Mouse (Mus musculus) liver, embryonic 11.5 days (tissue): ENCODE results near the gene Smarcal1. TPM values are rescaled to one million over a fixed set of nuclear protein-coding genes. Genes with fewer than 3 reads are reported as not detected.
A peak's percentile ranks its signal among the peaks of the same experiment; 100 is the strongest.

Experiments
- ATAC-seq: fragments of 200-750 bp; cut with Nextera tagmentation; replicated peaks from 2 replicates; pipeline ENCODE4 v1.8.0; 2017; ENCODE audit warnings: moderate number of reproducible peaks, mild to moderate bottlenecking, moderate TSS enrichment, moderate library complexity; ENCODE audit not compliant: low FRiP score
- DNase-seq: peaks from one replicate; pipeline ENCODE4 v3.0.0-alpha.2; 2017; ENCODE audit warnings: low spot score
- H3K27ac ChIP-seq: fragments of 300-500 bp; sonication (generic); 2 replicates; pipeline ENCODE4 v1.5.1; 2014; ENCODE audit warnings: mild to moderate bottlenecking, low read depth, low read length, control low read depth
- H3K27me3 ChIP-seq: fragments of 300-500 bp; sonication (generic); replicated peaks from 2 replicates; pipeline ENCODE4 v1.6.1; 2014; ENCODE audit warnings: low read length, mixed read lengths; ENCODE audit not compliant: control insufficient read depth, insufficient read depth
- H3K36me3 ChIP-seq: fragments of 300-500 bp; sonication (generic); 2 replicates; pipeline ENCODE4 v1.6.1; 2014; ENCODE audit warnings: mild to moderate bottlenecking, low read length, moderate library complexity, mixed read lengths; ENCODE audit not compliant: control insufficient read depth, insufficient read depth
- H3K4me1 ChIP-seq: fragments of 300-500 bp; sonication (generic); replicated peaks from 2 replicates; pipeline ENCODE4 v1.6.1; 2014; ENCODE audit warnings: low read length, mixed read lengths; ENCODE audit not compliant: control insufficient read depth, insufficient read depth
- H3K4me2 ChIP-seq: fragments of 300-500 bp; sonication (generic); 2 replicates; pipeline ENCODE4 v1.6.1; 2014; ENCODE audit warnings: mild to moderate bottlenecking, control low read depth, moderate library complexity
- H3K4me3 ChIP-seq: fragments of 300-500 bp; sonication (generic); 2 replicates; pipeline ENCODE4 v1.5.1; 2014; ENCODE audit warnings: low read depth, low read length, control low read depth
- H3K9ac ChIP-seq: fragments of 300-500 bp; sonication (generic); 2 replicates; pipeline ENCODE4 v1.6.1; 2014; ENCODE audit warnings: low read depth, low read length, control low read depth
- H3K9me3 ChIP-seq: fragments of 300-500 bp; sonication (generic); 2 replicates; pipeline ENCODE4 v1.6.1; 2016; ENCODE audit warnings: low read length, inconsistent platforms, mixed read lengths; ENCODE audit not compliant: control insufficient read depth
- WGBS: fragments of 180-500 bp; shearing (Covaris S2); extraction: QIAGEN DNeasy Blood & Tissue Kit; methylation state at CpG from one replicate; pipeline ENCODE4 v1.1.7; 2014; 5-methylcytosine and 5-hydroxymethylcytosine counted together
- polyA plus RNA-seq: library from polyadenylated mRNA; unstranded; fragments of >200 nt; fragmentation: Nextera tagmentation; extraction: Ambion mirVana; gene quantifications from 2 replicates; pipeline ENCODE4 v1.2.1, GENCODE M21; 2014

Smarcal1 gene
- polyA plus RNA-seq, 1 experiment from 2014 or later, result 18.7 TPM

DNA sequence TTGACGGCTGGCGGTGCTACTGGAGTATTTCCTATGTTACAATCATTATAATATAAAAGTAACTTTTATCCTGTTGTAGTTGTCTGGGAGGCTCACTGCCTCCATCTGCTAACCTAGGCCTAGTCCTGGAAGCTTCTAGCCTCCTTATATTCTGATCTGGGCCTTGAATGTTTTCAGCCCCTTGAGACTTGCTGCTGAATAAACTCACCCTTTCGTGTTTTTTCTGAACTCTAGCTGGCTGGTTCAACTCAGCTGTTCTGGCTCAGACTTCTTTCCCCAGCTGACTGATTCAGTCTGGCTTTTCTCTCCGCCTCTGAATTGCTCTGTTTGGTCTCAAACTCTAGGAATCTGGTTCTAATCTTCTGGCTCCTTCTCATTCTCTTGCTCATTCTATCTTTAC is 855 bp downstream of the Smarcal1 start:
- H3K27me3 ChIP-seq, result no peaks in the 10 kb centered on the region
- DNase-seq, result no peak
- H3K9ac ChIP-seq, result peak overlapping the region; percentile 82
- WGBS, result 77% methylated on average over 4 of the region's 4 CpGs
- peak overlapping the region; percentile 74 for H3K4me2 ChIP-seq
- peak overlapping the region; percentile 75 for H3K4me3 ChIP-seq
- peaks cover 14% of the 10 kb centered on the region; the same call in 1 of the 2 replicates for H3K36me3 ChIP-seq
- no peaks in the 10 kb centered on the region for H3K9me3 ChIP-seq
- no peak for ATAC-seq
- no peak overlapping the region for H3K27ac ChIP-seq
- H3K4me1 ChIP-seq, result peaks cover 5% of the 10 kb centered on the region

DNA sequence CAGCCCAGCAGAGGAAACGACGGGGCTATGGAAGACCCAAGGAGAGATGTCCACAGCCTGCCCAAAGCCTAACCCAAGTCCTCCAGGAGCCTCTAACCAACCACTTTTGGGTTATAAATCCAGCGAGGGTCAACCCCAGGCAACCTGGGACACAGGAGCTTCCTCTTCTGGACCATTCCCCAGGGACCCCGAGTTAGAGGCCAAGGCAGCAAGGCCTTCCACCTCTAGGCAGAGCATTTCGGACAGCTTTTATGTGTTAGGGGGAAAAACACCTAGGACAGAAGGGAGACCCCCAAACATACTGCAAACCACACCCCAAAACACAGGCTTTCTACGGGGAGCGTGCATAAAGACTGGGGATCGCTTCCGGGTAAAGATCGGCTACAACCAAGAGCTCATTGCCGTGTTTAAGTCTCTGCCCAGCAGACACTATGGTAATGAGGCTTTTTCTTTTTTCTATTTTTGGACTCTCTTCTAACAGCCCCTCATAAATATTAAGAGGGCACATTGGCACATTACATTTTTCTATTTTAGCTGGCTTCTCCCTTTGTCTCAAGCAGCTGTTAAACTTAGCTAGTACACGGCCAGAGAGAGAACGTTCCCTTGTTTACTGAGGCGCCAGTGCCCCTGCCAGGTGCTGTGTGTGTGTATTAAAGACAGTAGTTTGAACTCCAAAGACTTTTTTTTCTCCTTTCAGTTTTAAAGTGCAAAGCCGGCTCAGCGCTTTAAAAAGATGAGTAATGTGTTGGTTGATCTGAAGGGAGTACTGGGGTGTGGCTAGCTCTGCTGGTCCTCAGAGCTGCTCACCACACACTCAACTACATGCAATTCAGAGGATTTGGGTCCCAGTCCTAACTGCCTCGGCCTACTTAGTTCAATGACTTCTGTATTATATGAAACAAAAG is 3.2 kb downstream of the Smarcal1 start:
- DNase-seq (no peak), ATAC-seq (no peak)
- WGBS, result 91% methylated on average over 17 of the region's 17 CpGs
- H3K9ac ChIP-seq, result no peak overlapping the region
- H3K4me2 ChIP-seq, result no peak overlapping the region
- H3K4me1 ChIP-seq, result peaks cover 5% of the 10 kb centered on the region
- H3K4me3 ChIP-seq, result no peak overlapping the region
- H3K27ac ChIP-seq, result no peak overlapping the region
- no peaks in the 10 kb centered on the region for H3K9me3 ChIP-seq
- peaks cover 16% of the 10 kb centered on the region; the same call in 1 of the 2 replicates for H3K36me3 ChIP-seq
- no peaks in the 10 kb centered on the region for H3K27me3 ChIP-seq

DNA sequence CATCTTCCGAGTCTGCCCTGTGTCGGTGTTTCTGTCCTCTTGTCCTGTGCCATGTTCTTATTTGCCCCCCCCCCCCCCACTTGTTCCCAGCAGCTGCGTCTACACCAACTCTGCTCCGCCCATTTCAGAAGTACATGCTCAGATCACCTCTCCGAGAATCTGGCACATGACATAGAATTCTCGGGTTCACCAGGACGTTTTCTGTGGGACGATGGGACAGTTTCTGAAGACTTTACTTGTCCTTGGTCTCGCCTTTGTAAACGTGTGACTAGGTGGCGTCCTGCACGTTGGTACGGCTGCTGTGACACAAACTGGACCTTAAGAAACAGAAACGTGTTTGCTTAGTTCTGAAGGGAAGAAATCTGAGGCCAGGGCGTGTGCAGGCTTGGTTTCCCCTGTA is 4.5 kb downstream of the Smarcal1 start:
- no peak for DNase-seq
- H3K4me2 ChIP-seq, result no peak overlapping the region
- no peak overlapping the region for H3K27ac ChIP-seq
- H3K9ac ChIP-seq, result no peak overlapping the region
- no peak for ATAC-seq
- 89% methylated on average over 15 of the region's 15 CpGs for WGBS
- no peak overlapping the region for H3K4me3 ChIP-seq
- H3K9me3 ChIP-seq, result no peaks in the 10 kb centered on the region
- no peaks in the 10 kb centered on the region for H3K27me3 ChIP-seq
- H3K36me3 ChIP-seq, result peaks cover 19% of the 10 kb centered on the region; the same call in 1 of the 2 replicates
- peaks cover 5% of the 10 kb centered on the region for H3K4me1 ChIP-seq

DNA sequence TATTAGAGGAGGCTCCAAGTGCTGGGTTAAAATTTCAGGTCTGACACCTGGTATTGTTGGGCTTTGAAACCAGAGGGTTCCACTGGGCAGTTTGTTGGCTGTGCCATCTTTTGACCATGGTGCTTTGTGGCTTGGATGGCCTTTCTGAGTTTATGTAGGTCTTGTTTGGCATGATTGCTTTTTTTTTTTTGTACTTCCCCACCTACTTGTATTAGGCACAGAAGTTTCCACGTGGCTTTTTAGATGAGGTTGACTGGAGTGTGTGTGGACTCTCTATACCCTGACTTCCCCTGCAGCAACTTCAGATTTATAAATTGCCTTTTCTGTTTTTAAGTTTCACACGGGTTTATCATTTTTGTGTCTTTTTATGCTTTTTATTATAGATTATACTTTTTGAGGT is 5.7 kb downstream of the Smarcal1 start:
- H3K9me3 ChIP-seq, result no peaks in the 10 kb centered on the region
- no peak overlapping the region for H3K4me3 ChIP-seq
- peaks cover 5% of the 10 kb centered on the region for H3K4me1 ChIP-seq
- H3K27ac ChIP-seq, result no peak overlapping the region
- no peaks in the 10 kb centered on the region for H3K27me3 ChIP-seq
- peaks cover 19% of the 10 kb centered on the region; the same call in 1 of the 2 replicates for H3K36me3 ChIP-seq
- DNase-seq (no peak), ATAC-seq (no peak)
- H3K9ac ChIP-seq, result no peak overlapping the region
- WGBS, result 79% methylated on average over 2 of the region's 2 CpGs
- no peak overlapping the region for H3K4me2 ChIP-seq

DNA sequence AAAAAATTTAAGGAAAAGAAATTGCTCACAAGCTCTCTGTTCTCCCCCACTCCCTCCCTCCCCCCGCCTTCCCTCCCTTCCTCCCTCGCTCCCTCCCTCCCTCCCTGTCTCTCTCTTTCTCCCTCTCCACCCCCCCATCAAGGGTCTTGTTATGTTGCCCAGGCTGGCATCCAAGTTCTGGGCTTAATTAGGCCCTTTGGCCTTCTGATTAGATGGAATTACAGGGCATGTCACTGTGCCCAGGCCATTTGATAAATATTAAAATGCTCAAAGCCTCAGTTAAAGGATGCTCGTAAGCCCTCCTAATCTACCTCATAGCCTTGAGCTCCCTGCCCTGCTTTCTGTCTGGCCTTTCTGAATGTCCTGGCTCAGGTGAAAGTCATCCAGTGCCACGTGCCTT is 7.6 kb downstream of the Smarcal1 start:
- 72% methylated on average over 4 of the region's 4 CpGs for WGBS
- H3K4me1 ChIP-seq, result no peaks in the 10 kb centered on the region
- H3K4me3 ChIP-seq, result no peak overlapping the region
- peaks cover 19% of the 10 kb centered on the region; the same call in 1 of the 2 replicates for H3K36me3 ChIP-seq
- DNase-seq (no peak), ATAC-seq (no peak)
- H3K9me3 ChIP-seq, result no peaks in the 10 kb centered on the region
- no peak overlapping the region for H3K4me2 ChIP-seq
- H3K9ac ChIP-seq, result no peak overlapping the region
- H3K27me3 ChIP-seq, result no peaks in the 10 kb centered on the region
- no peak overlapping the region for H3K27ac ChIP-seq

DNA sequence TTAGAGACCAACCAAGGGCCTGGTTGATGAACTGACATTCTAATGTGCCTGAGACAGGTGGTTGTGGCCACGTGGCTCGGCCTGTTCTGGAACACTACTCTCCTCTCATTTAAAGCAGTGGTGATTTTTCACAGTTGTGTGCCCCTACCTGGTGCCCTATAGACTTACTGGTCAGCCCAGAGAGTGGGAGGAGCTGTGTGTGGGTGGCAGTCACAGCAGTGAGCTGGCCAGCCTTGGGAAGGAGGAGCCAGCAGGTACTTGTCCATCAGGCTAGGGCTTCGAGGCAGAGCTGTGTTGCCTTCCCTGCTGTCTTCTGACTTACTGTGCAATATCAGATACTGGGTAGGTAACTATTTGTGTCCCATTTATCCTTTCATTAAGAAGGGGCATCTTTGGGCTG is 9.3 kb downstream of the Smarcal1 start:
- H3K4me2 ChIP-seq, result no peak overlapping the region
- DNase-seq (no peak), ATAC-seq (no peak)
- no peak overlapping the region for H3K27ac ChIP-seq
- H3K4me1 ChIP-seq, result no peaks in the 10 kb centered on the region
- no peak overlapping the region for H3K9ac ChIP-seq
- H3K36me3 ChIP-seq, result peaks cover 5% of the 10 kb centered on the region; the same call in 1 of the 2 replicates
- no peak overlapping the region for H3K4me3 ChIP-seq
- no peaks in the 10 kb centered on the region for H3K27me3 ChIP-seq
- H3K9me3 ChIP-seq, result no peaks in the 10 kb centered on the region
- 91% methylated on average over 3 of the region's 3 CpGs for WGBS

DNA sequence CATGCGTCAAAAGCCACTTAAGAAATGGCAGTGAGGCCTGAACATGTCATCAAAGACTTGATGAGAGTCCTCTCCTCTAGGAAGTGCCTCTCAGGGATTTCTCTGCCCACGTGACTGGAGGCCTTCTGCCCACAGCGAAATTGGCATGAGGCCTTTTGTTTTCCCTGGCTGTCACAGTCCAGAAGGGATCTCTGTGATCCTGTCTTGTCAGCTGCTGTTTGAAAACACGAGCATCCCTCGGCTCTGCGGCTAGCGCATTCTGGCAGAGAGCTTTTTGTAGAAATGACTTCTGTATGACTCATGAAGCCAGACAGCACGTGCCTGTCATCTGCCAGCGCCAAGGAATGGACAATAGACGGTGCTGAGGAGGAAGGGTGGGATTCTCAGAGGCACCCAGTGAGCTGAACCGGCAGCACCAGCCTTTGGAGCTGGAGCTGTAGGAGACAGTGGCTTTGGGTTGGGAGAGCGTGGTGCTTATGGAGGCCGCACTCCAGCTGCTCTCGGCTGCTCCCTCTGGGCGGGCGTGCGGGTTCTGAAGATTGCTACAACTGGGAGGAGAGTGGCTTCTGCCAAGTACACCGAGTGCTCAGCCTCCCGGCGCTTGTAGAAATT is 10.4 kb downstream of the Smarcal1 start:
- no peak for ATAC-seq
- Histone ChIP-seq H3K9me3 (no peaks in the 10 kb centered on the region), H3K27me3 (no peaks in the 10 kb centered on the region), H3K4me2 (no peak overlapping the region), H3K4me1 (no peaks in the 10 kb centered on the region), H3K9ac (no peak overlapping the region), H3K4me3 (no peak overlapping the region), H3K36me3 (peaks cover 5% of the 10 kb centered on the region; the same call in 1 of the 2 replicates), H3K27ac (no peak overlapping the region)
- WGBS, result 88% methylated on average over 20 of the region's 20 CpGs
- DNase-seq, result no peak

DNA sequence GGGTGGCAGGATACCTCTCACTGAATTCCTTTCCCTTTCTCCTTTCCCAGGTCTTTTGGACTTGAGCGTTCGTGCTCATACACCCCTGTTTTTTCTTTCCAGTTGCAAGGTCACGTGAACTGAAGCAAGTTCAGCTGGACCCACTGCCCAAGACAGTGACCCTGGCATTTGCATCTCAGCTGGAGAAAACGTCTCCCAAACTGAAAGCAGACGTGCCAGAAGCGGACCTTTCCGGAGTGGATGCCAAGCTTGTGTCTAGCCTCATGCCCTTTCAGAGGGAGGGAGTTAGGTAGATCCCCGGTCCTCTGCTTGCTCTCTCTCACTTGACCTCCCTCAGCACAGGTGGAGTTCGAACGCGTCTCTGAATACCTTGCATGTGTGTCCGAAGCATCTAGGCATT is 12.6 kb downstream of the Smarcal1 start:
- ATAC-seq, result no peak
- H3K36me3 ChIP-seq, result peaks cover 3% of the 10 kb centered on the region; the same call in 1 of the 2 replicates

More for the DNA sequence above, 12.6 kb downstream of the Smarcal1 start:
- Histone ChIP-seq H3K9me3 (no peaks in the 10 kb centered on the region), H3K27me3 (no peaks in the 10 kb centered on the region), H3K27ac (no peak overlapping the region), H3K4me2 (no peak overlapping the region), H3K4me1 (no peaks in the 10 kb centered on the region), H3K4me3 (no peak overlapping the region), H3K9ac (no peak overlapping the region)
- WGBS, result 93% methylated on average over 12 of the region's 12 CpGs
- no peak for DNase-seq
